7 mouse cellular contexts compared by ENCODE assay signal in the genomic region with DNA sequence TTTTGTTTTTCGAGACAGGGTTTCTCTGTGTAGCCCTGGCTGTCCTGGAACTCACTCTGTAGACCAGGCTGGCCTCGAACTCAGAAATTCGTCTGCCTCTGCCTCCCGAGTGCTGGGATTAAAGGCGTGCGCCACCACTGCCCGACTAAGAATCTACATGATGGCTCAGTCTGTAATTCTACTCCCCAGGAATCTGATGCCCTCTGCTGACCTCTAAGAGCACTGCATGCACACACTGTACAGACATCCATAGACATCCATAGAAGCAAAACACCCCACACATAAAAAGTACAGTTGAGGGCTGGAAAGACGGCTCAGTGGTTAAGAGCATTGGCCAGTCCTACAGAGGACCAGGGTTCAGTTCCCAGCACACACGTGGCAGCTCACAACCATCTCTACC.
DNase-seq lines count a peak whose midpoint lies in the region; TF ChIP-seq lines count a peak whose summit lies in the region.
"Not testable (repeated sequence)": the region's sequence is repeated elsewhere in the genome, so short reads cannot be mapped to it uniquely, and the experiment has no call there.

No protein-coding gene starts in this region.

- H3K36me3 ChIP-seq in MEL (ENCODE audit: control insufficient read depth in 1 of 2, insufficient read depth in 2 of 2, low read length in 2 of 2) = not testable (repeated sequence)

- H3K9ac ChIP-seq in MEL (ENCODE audit: control insufficient read depth, low read depth, low read length, poor library complexity, severe bottlenecking) = not testable (repeated sequence)

- H3K27ac ChIP-seq in MEL (ENCODE audit: control insufficient read depth, low read depth, low read length); bone marrow, adult 2 months (ENCODE audit: control insufficient read depth, insufficient read depth, low read depth, low read length, poor library complexity): not testable (repeated sequence)

- peak; percentile 63 to 79 (median 67) for TF ChIP-seq CTCF in MEL (IDR thresholded peaks at IDR 0.05 in 2 of 3, conservative IDR thresholded peaks at IDR 0.05 in 1 of 3; ENCODE audit: control insufficient read depth in 1 of 3, insufficient read depth in 1 of 3, low read depth in 2 of 3, low read length in 3 of 3, poor library complexity in 1 of 3, severe bottlenecking in 1 of 3)
- peak; percentile 37; the same call in 1 of the 2 replicates for TF ChIP-seq CTCF in bone marrow, adult 2 months (IDR thresholded peaks at IDR 0.05; ENCODE audit: control insufficient read depth, insufficient read depth, low read length)

- TF ChIP-seq EP300 in MEL (IDR thresholded peaks at IDR 0.05; ENCODE audit: low read depth in 1 of 2, low read length in 2 of 2) = not testable (repeated sequence)

- H3K79me2 ChIP-seq in MEL (ENCODE audit: control insufficient read depth, insufficient read depth, low read length, poor library complexity) = not testable (repeated sequence)

- not testable (repeated sequence) for H3K9me3 ChIP-seq in MEL (replicated peaks; ENCODE audit: insufficient read depth, low read length)

- H3K4me3 ChIP-seq in MEL (ENCODE audit: control insufficient read depth in 1 of 2, insufficient read depth in 1 of 2, low read depth in 2 of 2, low read length in 2 of 2); bone marrow, adult 2 months (replicated peaks; ENCODE audit: control insufficient read depth, low read depth, low read length): not testable (repeated sequence)

- TF ChIP-seq POLR2A in MEL (IDR thresholded peaks at IDR 0.05; ENCODE audit: control insufficient read depth in 1 of 2, insufficient read depth in 1 of 2, low read depth in 1 of 2, low read length in 2 of 2, poor library complexity in 1 of 2); bone marrow, adult 2 months (IDR thresholded peaks at IDR 0.05; ENCODE audit: borderline replicate concordance, control insufficient read depth, low read depth, low read length): not testable (repeated sequence)

- intact Hi-C loops in heart, postnatal 36 days (cut with DNase I) = loop anchor here (1.0 kb wide), 1 partner anchor 176 kb away; no protein-coding TSS in a partner anchor

- WGBS in bone marrow, adult 2 months = 51% methylated on average over 9 of the region's 9 CpGs

- not testable (repeated sequence) for H3K4me1 ChIP-seq in MEL (ENCODE audit: control insufficient read depth in 1 of 2, insufficient read depth in 2 of 2, low read length in 2 of 2); bone marrow, adult 2 months (ENCODE audit: control insufficient read depth, insufficient read depth, low read length)

- TF ChIP-seq RAD21 in MEL (IDR thresholded peaks at IDR 0.05; ENCODE audit: low read depth, low read length) = peak; percentile 75

- DNase-seq in MEL (ENCODE audit: low read depth, low spot score) = peak; percentile 69
- DNase-seq in embryo, embryonic 11 days = peak; percentile 44
- DNase-seq in heart, postnatal 36 days = peak; percentile 37 to 52
- DNase-seq in kidney, postnatal 4 days = peak; percentile 53 to 59
- DNase-seq in lung, postnatal 25 days (ENCODE audit: low spot score) = peak; percentile 44
- DNase-seq in spleen, adult 18-20 months = peak; percentile 18 to 54

- not testable (repeated sequence) for H3K27me3 ChIP-seq in MEL (ENCODE audit: control insufficient read depth in 1 of 2, insufficient read depth in 2 of 2, low read length in 2 of 2)

TF ChIP-seq in MEL, 35 proteins besides CTCF, POLR2A, EP300 and RAD21:
- TF ChIP-seq TBP (IDR thresholded peaks at IDR 0.05; ENCODE audit: low read depth, low read length) = peak; percentile 84
- TF ChIP-seq ZC3H11A (IDR thresholded peaks at IDR 0.05; ENCODE audit: low read depth, low read length) = peak; percentile 75
- TF ChIP-seq SMC3 (IDR thresholded peaks at IDR 0.05; ENCODE audit: low read depth, low read length) = peak; percentile 92
